11 mouse cellular contexts compared by ENCODE assay signal in the genomic region with DNA sequence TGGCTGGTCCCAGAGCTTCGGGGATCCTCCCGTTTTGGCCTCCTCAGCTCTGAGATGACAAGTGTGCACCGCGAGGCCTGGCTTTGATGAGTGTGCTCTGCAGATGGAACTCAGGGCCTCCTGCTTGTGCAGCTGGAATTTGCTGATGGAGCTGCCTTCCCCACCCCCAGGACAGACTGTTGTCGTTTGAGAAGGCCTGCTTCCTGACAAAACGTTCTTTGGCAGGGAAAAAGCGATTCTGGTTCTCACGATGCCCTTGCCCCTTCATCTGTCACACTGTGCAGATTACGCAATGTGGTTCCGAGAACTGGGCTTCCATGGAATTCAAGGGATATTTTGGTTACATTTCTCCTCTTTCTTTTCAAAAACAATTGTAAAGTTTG. TPM values are rescaled to one million over a fixed set of nuclear protein-coding genes. Genes with fewer than 3 reads are reported as not detected.
DNase-seq lines count a peak whose midpoint lies in the region; ATAC-seq and TF ChIP-seq lines count a peak whose summit lies in the region.
"Had no signal": no experiment of that assay in that cellular context is flagged by ENCODE, and none has a peak within 500 bp of the region (broad histone marks: within the 10 kb centered on the region; RNA-seq: fewer than 3 reads in every experiment).

No protein-coding gene starts in this region.

- ATAC-seq in intestine, embryonic 16.5 days, result 0 out of 2 replicates have a peak, but pooled peaks have one; percentile 1
- no peak for ATAC-seq in intestine, embryonic 15.5 days
- ATAC-seq in lung, embryonic 14.5 days (ENCODE audit: insufficient read depth), result peak; percentile 52; the same call in 1 of the 2 replicates
- no peak for ATAC-seq in CD4-positive, CD25-positive, alpha-beta regulatory T cell, adult 4 months

- no peak overlapping the region for H3K4me2 ChIP-seq in intestine, embryonic 16.5 days (ENCODE audit: low read depth, low read length)
- H3K4me2 ChIP-seq in intestine, embryonic 15.5 days (replicated peaks), result no peak overlapping the region
- no peak overlapping the region for H3K4me2 ChIP-seq in lung, embryonic 14.5 days
- H3K4me2 ChIP-seq: heart, embryonic 13.5 days had no signal

- no peak for TF ChIP-seq CTCF in lung, embryonic 14.5 days (IDR thresholded peaks at IDR 0.05; ENCODE audit: low read depth)

- H3K4me1 ChIP-seq in intestine, embryonic 16.5 days (ENCODE audit: control insufficient read depth, insufficient read depth, low read length), result peaks cover 18% of the 10 kb centered on the region
- H3K4me1 ChIP-seq in intestine, embryonic 15.5 days (replicated peaks), result peaks cover 12% of the 10 kb centered on the region; the same call in 1 of the 2 replicates
- 0 out of 2 replicates have a peak, but pooled peaks cover 9% of the 10 kb centered on the region for H3K4me1 ChIP-seq in lung, embryonic 14.5 days (ENCODE audit: insufficient read depth)

- intact Hi-C loops in gastrocnemius, postnatal 36 days (cut with DNase I), result loop anchor here (2.0 kb wide), 1 partner anchor 213 kb away; no protein-coding TSS in a partner anchor

- 44% methylated on average over 10 of the region's 10 CpGs for WGBS in intestine, embryonic 16.5 days
- 44% methylated on average over 10 of the region's 10 CpGs for WGBS in intestine, embryonic 15.5 days
- WGBS in lung, embryonic 14.5 days, result 28% methylated on average over 10 of the region's 10 CpGs

- H3K36me3 ChIP-seq in intestine, embryonic 16.5 days (ENCODE audit: control insufficient read depth, insufficient read depth, low read length), result no peaks in the 10 kb centered on the region
- H3K36me3 ChIP-seq in intestine, embryonic 15.5 days, result no peaks in the 10 kb centered on the region
- no peaks in the 10 kb centered on the region for H3K36me3 ChIP-seq in lung, embryonic 14.5 days (ENCODE audit: insufficient read depth)
- H3K36me3 ChIP-seq: heart, embryonic 13.5 days had no signal

- H3K4me3 ChIP-seq in intestine, embryonic 16.5 days (ENCODE audit: low read length), result no peak overlapping the region
- no peak overlapping the region for H3K4me3 ChIP-seq in intestine, embryonic 15.5 days (replicated peaks)
- H3K4me3 ChIP-seq in lung, embryonic 14.5 days (ENCODE audit: low read depth, low read length), result no peak overlapping the region
- H3K4me3 ChIP-seq: heart, embryonic 13.5 days; layer of hippocampus, adult 2 months had no signal

- peak; percentile 62 for DNase-seq in ovary, adult 18-20 months (ENCODE audit: low spot score)
- no peak for DNase-seq in ovary, postnatal 10 days (ENCODE audit: low spot score)
- peak; percentile 55 for DNase-seq in lung, embryonic 14.5 days
- no peak for DNase-seq in gastrocnemius, postnatal 36 days

- no peak overlapping the region for H3K27ac ChIP-seq in intestine, embryonic 16.5 days (ENCODE audit: low read length)
- no peak overlapping the region for H3K27ac ChIP-seq in intestine, embryonic 15.5 days
- H3K27ac ChIP-seq in lung, embryonic 14.5 days (ENCODE audit: low read depth), result 0 out of 2 replicates have a peak overlapping the region, but pooled peaks have one; percentile 24
- H3K27ac ChIP-seq: heart, embryonic 13.5 days; layer of hippocampus, adult 2 months; macrophage had no signal

- no peaks in the 10 kb centered on the region for H3K9me3 ChIP-seq in intestine, embryonic 16.5 days (ENCODE audit: control insufficient read depth, low read length)
- no peaks in the 10 kb centered on the region for H3K9me3 ChIP-seq in intestine, embryonic 15.5 days
- no peaks in the 10 kb centered on the region for H3K9me3 ChIP-seq in lung, embryonic 14.5 days (ENCODE audit: low read depth, low read length)
- H3K9me3 ChIP-seq: heart, embryonic 13.5 days had no signal

- no peaks in the 10 kb centered on the region for H3K27me3 ChIP-seq in intestine, embryonic 16.5 days (replicated peaks; ENCODE audit: control insufficient read depth, insufficient read depth, low read length)
- no peaks in the 10 kb centered on the region for H3K27me3 ChIP-seq in intestine, embryonic 15.5 days (replicated peaks)
- no peaks in the 10 kb centered on the region for H3K27me3 ChIP-seq in lung, embryonic 14.5 days (ENCODE audit: insufficient read depth, low read length)
- H3K27me3 ChIP-seq: heart, embryonic 13.5 days had no signal

- no peak overlapping the region for H3K9ac ChIP-seq in intestine, embryonic 16.5 days (ENCODE audit: low read depth, low read length)
- no peak overlapping the region for H3K9ac ChIP-seq in intestine, embryonic 15.5 days
- H3K9ac ChIP-seq in lung, embryonic 14.5 days, result no peak overlapping the region
- H3K9ac ChIP-seq: heart, embryonic 13.5 days had no signal

RNA-seq across cellular contexts. Expression of gene Echdc3, which starts 19.3 kb away (rescaled TPM):
- polyA plus RNA-seq in intestine, embryonic 16.5 days (2015; fragmentation: Nextera tagmentation; extraction: Ambion mirVana), result 16.6 and 16.9 TPM in 2 replicates
- 12.0 and 13.6 TPM in 2 replicates for polyA plus RNA-seq in intestine, embryonic 15.5 days (2015; fragmentation: Nextera tagmentation; extraction: Ambion mirVana)
- polyA plus RNA-seq in lung, embryonic 14.5 days (2014; fragmentation: Nextera tagmentation; extraction: Ambion mirVana), result 6.1 and 8.1 TPM in 2 replicates
- polyA plus RNA-seq in CD4-positive, CD25-positive, alpha-beta regulatory T cell, adult 4 months (2017; shearing (Covaris generic)), result not detected
- 1 to 10 TPM; 7.3 to 7.6 TPM for total RNA-seq in gastrocnemius, postnatal 36 days (2021)
- polyA plus RNA-seq: inflammation-experienced regulatory T-cells, adult 6 months had no signal

Comparison
In these comparisons a context has a peak if more than half of its experiments do, and no peak if none do; other contexts are left out.
1. ATAC-seq: peak in intestine, embryonic 16.5 days (single experiment) and lung, embryonic 14.5 days (single experiment); none in intestine, embryonic 15.5 days (single experiment) and CD4-positive, CD25-positive, alpha-beta regulatory T cell, adult 4 months (single experiment).
2. DNase-seq: peak in ovary, adult 18-20 months (single experiment) and lung, embryonic 14.5 days (single experiment); none in ovary, postnatal 10 days (single experiment) and gastrocnemius, postnatal 36 days (0 of 2).